In genomic region chr13:52880386-52880785, GRCm38 (mm10) we compare ENCODE assay signal across 9 mouse cellular contexts. TPM values are rescaled to one million over a fixed set of nuclear protein-coding genes. Genes with fewer than 3 reads are reported as not detected.
DNase-seq lines count a peak whose midpoint lies in the region; TF ChIP-seq lines count a peak whose summit lies in the region.
"Had no signal": no experiment of that assay in that cellular context is flagged by ENCODE, and none has a peak within 500 bp of the region (broad histone marks: within the 10 kb centered on the region; RNA-seq: fewer than 3 reads in every experiment).

No protein-coding gene starts in this region.

- H3K4me1 ChIP-seq in heart, adult 2 months (ENCODE audit: control insufficient read depth, insufficient read depth, low read length) = no peaks in the 10 kb centered on the region
- peaks cover 27% of the 10 kb centered on the region for H3K4me1 ChIP-seq in limb, embryonic 10.5 days

- no peaks in the 10 kb centered on the region for H3K36me3 ChIP-seq in heart, adult 2 months (ENCODE audit: control insufficient read depth, insufficient read depth, low read length)
- no peaks in the 10 kb centered on the region for H3K36me3 ChIP-seq in limb, embryonic 10.5 days

- no peak for TF ChIP-seq POLR2A in heart, adult 2 months (IDR thresholded peaks at IDR 0.05; ENCODE audit: insufficient read depth, low read depth, low read length)

- no peak for TF ChIP-seq EP300 in heart, adult 2 months (IDR thresholded peaks at IDR 0.05; ENCODE audit: insufficient read depth, low read depth, low read length)

- peak overlapping the region; percentile 68 for H3K27ac ChIP-seq in heart, adult 2 months
- H3K27ac ChIP-seq in limb, embryonic 10.5 days = peak overlapping the region; percentile 17; the same call in 1 of the 2 replicates

- 51% methylated on average over 5 of the region's 5 CpGs for WGBS in heart, adult 2 months
- WGBS in limb, embryonic 10.5 days = 56% methylated on average over 5 of the region's 5 CpGs

- TF ChIP-seq CTCF in heart, adult 2 months (IDR thresholded peaks at IDR 0.05) = no peak

- no peaks in the 10 kb centered on the region for H3K27me3 ChIP-seq in heart, adult 2 months (ENCODE audit: control insufficient read depth, insufficient read depth, low read length)
- H3K27me3 ChIP-seq in limb, embryonic 10.5 days (ENCODE audit: low read depth, poor library complexity, severe bottlenecking) = no peaks in the 10 kb centered on the region

- H3K79me2 ChIP-seq in heart, adult 2 months (replicated peaks; ENCODE audit: control insufficient read depth, insufficient read depth, low read length) = no peaks in the 10 kb centered on the region

- H3K9me3 ChIP-seq in limb, embryonic 10.5 days (replicated peaks) = no peaks in the 10 kb centered on the region

- peak; percentile 37 for DNase-seq in cerebellum, adult 11-12 months
- no peak for DNase-seq in cerebellum, postnatal 36 days
- DNase-seq in 3134 (ENCODE audit: extremely low read depth, insufficient read length, low spot score) = peak; percentile 47
- peak in 1 of 2 experiments; percentile 26 for DNase-seq in heart, adult 2 months
- DNase-seq in limb, embryonic 10.5 days (ENCODE audit: low spot score) = no peak
- DNase-seq in ovary, postnatal 10 days (ENCODE audit: low spot score) = no peak
- no peak for DNase-seq in spleen, adult 12 weeks (ENCODE audit: low spot score)
- DNase-seq in adrenal gland, adult 2 months = no peak
- DNase-seq: thymus, postnatal 4 days had no signal

- H3K4me3 ChIP-seq in heart, adult 2 months = no peak overlapping the region
- no peak overlapping the region for H3K4me3 ChIP-seq in limb, embryonic 10.5 days

- peak overlapping the region; percentile 33; the same call in 1 of the 2 replicates for H3K9ac ChIP-seq in heart, adult 2 months (ENCODE audit: low read depth, low read length)

- intact Hi-C loops in heart, adult 2 months (cut with DNase I) = no loop called here

RNA-seq across cellular contexts. Expression of gene Auh, which starts 49.1 kb away (rescaled TPM):
- 100 to 1,000 TPM; 135 to 152 TPM for total RNA-seq in heart, adult 2 months (2021)
- 64.6 and 94.0 TPM in 2 replicates for polyA plus RNA-seq in heart, adult 2 months (2012; rRNA removed)
- polyA plus RNA-seq in limb, embryonic 10.5 days (2016; fragmentation: Nextera tagmentation; extraction: Ambion mirVana) = 34.2 and 35.0 TPM in 2 replicates
- total RNA-seq in adrenal gland, adult 2 months (2021) = 100 to 1,000 TPM; 119 to 135 TPM
- polyA plus RNA-seq in adrenal gland, adult 2 months (2012; rRNA removed) = 28.9 and 36.9 TPM in 2 replicates

Comparison
In these comparisons a context has a peak if more than half of its experiments do, and no peak if none do; other contexts are left out.
1. DNase-seq: peak in cerebellum, adult 11-12 months (single experiment) and 3134 (single experiment); none in cerebellum, postnatal 36 days (0 of 2), limb, embryonic 10.5 days (single experiment), ovary, postnatal 10 days (single experiment), spleen, adult 12 weeks (single experiment) and adrenal gland, adult 2 months (single experiment).